Comparison of ENCODE assay signal across 8 mouse cellular contexts in the genomic region with DNA sequence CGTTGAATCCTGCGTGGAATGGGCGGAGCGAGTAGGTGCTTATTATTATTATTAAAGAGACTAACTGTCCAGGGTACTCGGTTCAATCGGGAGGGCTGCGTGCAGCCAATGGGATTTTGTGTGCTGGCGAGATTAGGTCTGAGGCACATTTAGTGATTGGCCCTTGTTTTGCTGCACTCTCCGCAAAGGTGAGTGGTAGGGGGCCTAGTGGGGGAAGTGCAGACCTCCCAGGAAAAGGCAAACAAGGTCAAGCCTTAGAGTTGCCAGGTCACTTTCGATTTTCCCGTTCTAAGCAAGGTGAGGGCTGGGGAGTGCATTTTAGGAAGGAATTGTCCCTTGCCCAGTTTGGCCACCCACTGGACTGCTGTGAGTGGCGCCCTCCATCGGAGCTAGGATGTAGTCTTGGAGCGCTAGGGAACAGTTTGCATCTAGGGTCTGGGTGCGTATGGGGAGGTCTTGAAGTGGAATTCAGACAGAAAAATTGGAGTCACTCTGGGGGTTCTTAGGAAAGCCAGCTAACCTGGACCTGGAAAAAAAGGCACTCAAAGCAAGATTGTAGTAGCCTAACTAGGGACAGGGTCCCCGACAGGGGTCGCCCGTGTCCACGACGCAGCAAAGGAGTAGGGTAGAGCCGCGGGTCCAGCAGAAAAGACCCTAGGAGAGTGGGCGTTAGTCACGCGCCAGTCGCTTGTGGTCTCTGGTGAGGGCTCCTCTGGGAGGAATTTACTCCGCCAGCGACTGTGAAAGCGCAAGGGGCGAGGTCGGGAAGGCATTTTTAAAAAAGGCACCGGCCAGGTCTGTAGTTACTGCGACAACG. TPM values are rescaled to one million over a fixed set of nuclear protein-coding genes. Genes with fewer than 3 reads are reported as not detected.
DNase-seq lines count a peak whose midpoint lies in the region; ATAC-seq and TF ChIP-seq lines count a peak whose summit lies in the region.

No protein-coding gene starts in this region.

- DNase-seq in cerebellum, postnatal 14 days = peak; percentile 78 to 80
- no peak for DNase-seq in cerebellum, adult 8-10 months
- peak; percentile 23 for DNase-seq in urinary bladder, postnatal 14 days (ENCODE audit: low spot score)
- DNase-seq in urinary bladder, postnatal 10 days (ENCODE audit: low spot score) = no peak
- DNase-seq in left cerebral cortex, postnatal 4 days = peak; percentile 79
- DNase-seq in thymus, adult 2 months = peak; percentile 30

- no peaks in the 10 kb centered on the region for H3K36me3 ChIP-seq in heart, embryonic 16.5 days (ENCODE audit: control insufficient read depth, insufficient read depth)
- no peaks in the 10 kb centered on the region for H3K36me3 ChIP-seq in midbrain, embryonic 13.5 days
- H3K36me3 ChIP-seq in thymus, adult 2 months (ENCODE audit: control insufficient read depth, insufficient read depth, low read length) = no peaks in the 10 kb centered on the region

- TF ChIP-seq POLR2A in thymus, adult 2 months (IDR thresholded peaks at IDR 0.05; ENCODE audit: control insufficient read depth, extremely low read depth, insufficient read depth, low read length, poor library complexity) = no peak

- intact Hi-C loops in left cerebral cortex, postnatal 4 days (cut with DNase I) = loop anchor here (5.0 kb wide), 2 partner anchors 453 to 688 kb away; no protein-coding TSS in a partner anchor

- ATAC-seq in heart, embryonic 16.5 days (replicated peaks; ENCODE audit: extremely low read depth, insufficient read depth, low FRiP score) = no peak
- ATAC-seq in midbrain, embryonic 13.5 days = peak; percentile 87

- peak overlapping the region; percentile 66 for H3K4me3 ChIP-seq in heart, embryonic 16.5 days (ENCODE audit: low read length)
- peak overlapping the region; percentile 61 for H3K4me3 ChIP-seq in midbrain, embryonic 13.5 days (replicated peaks)
- H3K4me3 ChIP-seq in thymus, adult 2 months (ENCODE audit: control insufficient read depth, insufficient read depth, low read length) = peak overlapping the region; percentile 44

- H3K4me2 ChIP-seq in heart, embryonic 16.5 days (ENCODE audit: low read depth, low read length) = peak overlapping the region; percentile 99
- H3K4me2 ChIP-seq in midbrain, embryonic 13.5 days (replicated peaks) = peak overlapping the region; percentile 93

- peak overlapping the region; percentile 55 for H3K9ac ChIP-seq in heart, embryonic 16.5 days (ENCODE audit: low read length)
- peak overlapping the region; percentile 66 for H3K9ac ChIP-seq in midbrain, embryonic 13.5 days (replicated peaks)

- peaks cover 43% of the 10 kb centered on the region for H3K27me3 ChIP-seq in heart, embryonic 16.5 days (ENCODE audit: control insufficient read depth, insufficient read depth, low read length)
- peaks cover 68% of the 10 kb centered on the region for H3K27me3 ChIP-seq in midbrain, embryonic 13.5 days
- peaks cover 24% of the 10 kb centered on the region; the same call in 1 of the 2 replicates for H3K27me3 ChIP-seq in thymus, adult 2 months (ENCODE audit: control insufficient read depth, insufficient read depth, low read length)

- H3K4me1 ChIP-seq in heart, embryonic 16.5 days (ENCODE audit: control insufficient read depth, insufficient read depth, low read length) = peaks cover 14% of the 10 kb centered on the region
- H3K4me1 ChIP-seq in midbrain, embryonic 13.5 days (replicated peaks) = peaks cover 28% of the 10 kb centered on the region
- H3K4me1 ChIP-seq in thymus, adult 2 months (replicated peaks; ENCODE audit: control insufficient read depth, insufficient read depth, low read length) = peaks cover 21% of the 10 kb centered on the region

- 0 out of 2 replicates have a peak, but pooled peaks cover 4% of the 10 kb centered on the region for H3K9me3 ChIP-seq in heart, embryonic 16.5 days (replicated peaks; ENCODE audit: control insufficient read depth, low read length)
- no peaks in the 10 kb centered on the region for H3K9me3 ChIP-seq in midbrain, embryonic 13.5 days

- H3K27ac ChIP-seq in heart, embryonic 16.5 days (ENCODE audit: low read length) = no peak overlapping the region
- no peak overlapping the region for H3K27ac ChIP-seq in midbrain, embryonic 13.5 days
- no peak overlapping the region for H3K27ac ChIP-seq in thymus, adult 2 months (ENCODE audit: control insufficient read depth, insufficient read depth, low read length)

- 0% methylated on average over 34 of the region's 34 CpGs for WGBS in heart, embryonic 16.5 days
- under 1% methylated on average over 34 of the region's 34 CpGs for WGBS in midbrain, embryonic 13.5 days
- WGBS in thymus, adult 2 months = 1% methylated on average over 34 of the region's 34 CpGs

- TF ChIP-seq CTCF in thymus, adult 2 months (IDR thresholded peaks at IDR 0.05; ENCODE audit: borderline replicate concordance, control insufficient read depth, extremely low read depth, insufficient read depth, low read length, poor library complexity) = no peak

RNA-seq across cellular contexts. Expression of a gene that starts 4.1 kb away (rescaled TPM):
- 1.2 and 1.3 TPM in 2 replicates for polyA plus RNA-seq in heart, embryonic 16.5 days (2015; fragmentation: Nextera tagmentation; extraction: Ambion mirVana)
- total RNA-seq in left cerebral cortex, postnatal 4 days (2021) = 1 to 10 TPM; 5.2 to 5.4 TPM
- 2.9 TPM in 2 replicates for polyA plus RNA-seq in midbrain, embryonic 13.5 days (2015; fragmentation: Nextera tagmentation; extraction: Ambion mirVana)
- polyA plus RNA-seq in thymus, adult 2 months (2012; rRNA removed) = 1.6 and 1.7 TPM in 2 replicates

Comparison
In these comparisons a context has a peak if more than half of its experiments do, and no peak if none do; other contexts are left out.
1. DNase-seq: peak in cerebellum, postnatal 14 days (2 of 2), urinary bladder, postnatal 14 days (single experiment), left cerebral cortex, postnatal 4 days (single experiment) and thymus, adult 2 months (single experiment); none in cerebellum, adult 8-10 months (single experiment) and urinary bladder, postnatal 10 days (single experiment).
2. Peak in every context shown above with its lines, with median percentiles within 50 percentile points of each other: H3K4me3 ChIP-seq.